Mouse (Mus musculus) adipocyte (in vitro differentiated cells): ENCODE measurements at regions not wholly inside any gene's neighbourhood (a gene's known extent, or its start where the extent isn't known, plus 50 kb on each side); places are given as distances from the start of the nearest gene placed in this dataset.

ENCODE experiments used
- DNase-seq: peaks from one replicate; pipeline ENCODE4 v3.0.0-alpha.2; 2016; ENCODE audit warnings: low spot score

GRCm38 (mm10) chr1:41244627-41245026 is 439.2 kb downstream of the Tmem182 start:
- DNase-seq = no peak

GRCm38 (mm10) chr1:41264214-41264613 is 458.8 kb downstream of the Tmem182 start:
- DNase-seq = peak; percentile 4

GRCm38 (mm10) chr1:41271111-41271730 is 465.8 kb downstream of the Tmem182 start:
- DNase-seq = no peak

GRCm38 (mm10) chr1:41274573-41275270 is 469.3 kb downstream of the Tmem182 start:
- no peak for DNase-seq

- DNase-seq = no peak
These were observed 469.8 kb downstream of the Tmem182 start for GRCm38 (mm10) chr1:41275271-41275624.

GRCm38 (mm10) chr1:41275642-41276041 is 470.2 kb downstream of the Tmem182 start:
- no peak for DNase-seq

GRCm38 (mm10) chr1:41276303-41276702 is 470.9 kb downstream of the Tmem182 start:
- DNase-seq = no peak

- DNase-seq = no peak
These were observed 479.8 kb downstream of the Tmem182 start for GRCm38 (mm10) chr1:41285221-41285620.

GRCm38 (mm10) chr1:41286221-41286620 is 480.8 kb downstream of the Tmem182 start:
- DNase-seq = no peak

GRCm38 (mm10) chr1:41326861-41327480 is 521.6 kb downstream of the Tmem182 start:
- no peak for DNase-seq

- no peak for DNase-seq
These were observed 544.7 kb downstream of the Tmem182 start for GRCm38 (mm10) chr1:41349798-41350758.

- DNase-seq = no peak
These were observed 553.7 kb downstream of the Tmem182 start for GRCm38 (mm10) chr1:41359061-41359460.

- DNase-seq = no peak
These were observed 556.1 kb downstream of the Tmem182 start for GRCm38 (mm10) chr1:41361512-41361911.

- peak; percentile 6 for DNase-seq
These were observed 574.6 kb downstream of the Tmem182 start for GRCm38 (mm10) chr1:41380013-41380412.

- no peak for DNase-seq
These were observed 576.1 kb downstream of the Tmem182 start for GRCm38 (mm10) chr1:41381487-41381886.

- no peak for DNase-seq
These were observed 579.3 kb downstream of the Tmem182 start for GRCm38 (mm10) chr1:41384731-41385130.

GRCm38 (mm10) chr1:41386435-41386834 is 581.0 kb downstream of the Tmem182 start:
- DNase-seq = no peak

- DNase-seq = no peak
These were observed 584.9 kb downstream of the Tmem182 start for GRCm38 (mm10) chr1:41390102-41390884.

GRCm38 (mm10) chr1:41391071-41391470 is 585.7 kb downstream of the Tmem182 start:
- no peak for DNase-seq

- no peak for DNase-seq
These were observed 587.9 kb downstream of the Tmem182 start for GRCm38 (mm10) chr1:41393287-41393686.

- no peak for DNase-seq
These were observed 589.7 kb downstream of the Tmem182 start for GRCm38 (mm10) chr1:41395081-41395480.
